Mouse (Mus musculus) left cerebral cortex, adult 8-10 months (tissue): ENCODE results near the gene Usp25. TPM values are rescaled to one million over a fixed set of nuclear protein-coding genes. Genes with fewer than 3 reads are reported as not detected.
A peak's percentile ranks its signal among the peaks of the same experiment; 100 is the strongest.

Source experiments
- DNase-seq, 2 experiments: peaks; one replicate each; pipeline ENCODE4 v3.0.0; 2022; ENCODE audit warnings: low spot score in 2 of 2
- total RNA-seq, 4 experiments: library from RNA; stranded (reverse); gene quantifications; 2 replicates each; pipeline ENCODE4 v1.2.4; 2022

Usp25 gene
- total RNA-seq, 4 experiments from 2014 or later: 29.8 to 33.0 (median 31.8) TPM

DNA sequence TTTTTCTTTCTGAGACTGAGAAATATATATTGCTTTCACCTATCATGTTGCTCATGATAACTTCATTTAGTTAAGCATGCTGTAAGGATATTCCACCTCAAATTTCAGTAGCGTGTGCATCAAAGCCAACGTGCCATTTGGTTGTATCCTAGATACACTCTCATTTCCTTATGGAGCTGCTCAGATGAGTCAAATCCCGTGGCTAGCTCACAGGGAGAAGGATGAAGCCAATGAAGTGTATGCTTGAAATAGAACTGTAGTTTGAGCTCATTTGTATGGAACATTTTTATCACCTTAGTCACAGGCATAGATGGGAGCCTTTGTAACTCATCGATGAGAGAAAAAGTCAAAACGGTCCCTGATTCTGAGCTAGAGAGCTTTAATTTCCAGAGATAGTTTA is 20.8 kb downstream of the Usp25 start:
- no peak for DNase-seq

DNA sequence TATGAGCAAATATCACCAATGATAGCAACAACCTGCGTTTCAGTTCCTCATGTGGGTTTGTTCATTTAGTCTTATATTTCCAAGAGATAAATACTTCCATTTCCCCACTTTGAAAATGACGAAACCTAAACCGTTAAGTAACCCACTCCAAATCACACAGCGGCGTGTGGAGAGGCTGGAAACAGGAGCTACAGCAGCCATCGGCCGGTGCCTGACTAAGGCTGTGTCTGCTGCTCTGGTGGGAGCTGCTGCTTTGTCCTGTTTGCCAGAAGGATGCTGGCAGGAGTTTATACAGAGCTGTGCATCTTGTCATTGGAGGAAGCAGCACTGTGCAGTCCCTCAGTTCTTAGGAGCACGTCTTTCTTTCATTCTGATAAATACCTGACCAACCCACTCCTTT is 21.2 kb downstream of the Usp25 start:
- DNase-seq: no peak

DNA sequence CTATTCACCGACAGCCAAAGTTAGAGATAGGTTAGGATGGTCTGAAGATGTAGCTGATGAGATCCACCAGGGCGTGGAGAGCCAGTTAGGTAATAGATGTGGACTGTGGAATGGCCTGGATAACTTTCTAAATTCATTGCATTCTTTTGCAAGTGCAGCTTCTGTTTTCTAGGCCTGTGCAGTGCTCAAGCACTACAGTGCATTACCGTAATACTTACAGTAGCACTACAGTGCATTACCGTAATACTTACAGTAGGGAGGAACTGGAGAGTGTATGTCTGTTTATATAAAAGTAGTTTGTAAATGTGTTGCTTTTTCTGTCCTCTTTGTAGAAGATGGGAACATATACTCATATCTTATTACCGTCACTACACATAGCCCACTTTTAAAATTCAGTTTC is 28.1 kb downstream of the Usp25 start:
- DNase-seq: no peak

DNA sequence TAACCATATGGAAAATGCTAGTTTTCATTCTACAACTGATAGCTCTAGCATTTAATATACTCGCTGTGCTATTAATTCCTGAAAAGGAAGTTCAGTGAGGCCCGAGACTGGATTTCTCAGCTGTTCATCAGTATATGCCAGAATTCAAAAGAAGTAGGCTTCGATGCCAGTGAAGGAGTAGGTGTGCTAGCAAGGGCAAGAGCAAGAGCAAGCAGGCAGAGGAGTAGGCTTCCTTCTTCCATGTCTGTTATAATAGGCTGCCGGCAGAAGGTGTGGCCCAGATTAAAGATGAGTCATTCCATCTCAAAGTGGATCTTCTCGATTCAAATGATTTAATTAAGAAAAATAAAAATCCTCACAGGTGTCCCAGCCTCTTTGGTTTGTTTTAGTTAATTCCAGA is 30.0 kb downstream of the Usp25 start:
- no peak for DNase-seq

DNA sequence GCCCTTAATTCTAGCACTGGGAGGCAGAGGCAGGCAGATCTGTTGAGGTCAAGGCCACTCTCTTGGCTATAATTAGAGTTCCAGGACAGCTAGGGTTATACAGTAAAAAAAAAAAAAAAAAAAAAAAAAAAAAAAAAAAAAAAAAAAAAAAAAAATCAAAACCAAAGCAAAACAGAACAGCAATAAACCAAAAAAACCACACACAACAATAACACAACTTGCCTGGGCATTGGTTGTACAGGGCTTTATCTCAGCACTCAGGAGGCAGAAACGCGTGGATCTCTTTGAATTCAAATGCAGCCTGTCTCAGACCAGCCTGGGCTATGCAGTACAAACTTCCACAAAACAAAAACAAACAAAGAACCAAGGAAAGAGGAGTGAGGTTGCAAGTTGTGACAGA is 40.7 kb downstream of the Usp25 start:
- no peak for DNase-seq

DNA sequence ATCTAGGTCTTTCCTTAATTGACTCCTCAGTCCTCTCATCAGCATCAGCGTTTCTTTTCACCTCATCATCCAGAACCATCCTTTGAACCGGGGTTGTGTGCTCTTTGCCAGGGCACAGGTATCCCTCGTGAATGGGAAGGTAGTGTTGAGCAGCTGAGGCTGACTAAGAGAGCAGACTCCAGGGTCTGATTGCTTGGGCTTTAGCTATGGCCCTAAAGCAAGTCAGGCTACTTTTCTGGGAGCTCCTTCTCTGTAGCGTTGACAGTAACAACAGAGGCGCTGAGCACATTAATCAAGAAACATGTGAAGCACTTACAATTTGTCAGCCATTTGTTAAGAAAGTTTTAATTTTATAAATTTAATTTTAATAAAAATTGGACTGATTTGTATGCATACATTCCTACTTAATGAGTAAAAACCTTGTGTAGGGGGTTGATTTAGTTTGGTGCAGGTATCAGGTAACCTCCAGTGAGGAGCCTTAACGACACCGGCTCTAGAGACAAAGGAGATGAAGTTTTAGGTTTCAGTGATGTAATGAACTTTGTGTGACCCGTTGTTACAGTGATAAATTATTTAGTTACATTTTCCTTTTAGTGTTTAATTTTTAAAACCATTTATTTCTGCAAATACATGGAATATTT is 42.1 kb downstream of the Usp25 start:
- no peak for DNase-seq

DNA sequence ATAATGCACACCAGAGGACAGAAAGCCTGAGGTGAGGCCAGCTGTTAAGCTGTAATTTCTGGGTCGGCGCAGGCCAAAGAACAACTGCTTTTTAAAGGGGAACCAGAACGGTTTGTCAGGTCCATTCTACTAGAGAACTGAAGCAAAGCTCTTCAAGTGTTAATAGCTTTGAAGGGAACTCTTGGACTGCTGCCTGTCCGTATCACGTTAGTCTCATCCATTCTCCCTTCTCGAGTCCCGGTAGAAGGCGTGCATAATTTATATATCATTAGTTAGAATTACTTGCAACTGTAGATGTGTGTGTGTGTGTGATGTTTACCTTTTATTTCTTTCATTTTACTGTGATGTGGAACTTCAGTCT is 42.6 kb downstream of the Usp25 start:
- DNase-seq: no peak

DNA sequence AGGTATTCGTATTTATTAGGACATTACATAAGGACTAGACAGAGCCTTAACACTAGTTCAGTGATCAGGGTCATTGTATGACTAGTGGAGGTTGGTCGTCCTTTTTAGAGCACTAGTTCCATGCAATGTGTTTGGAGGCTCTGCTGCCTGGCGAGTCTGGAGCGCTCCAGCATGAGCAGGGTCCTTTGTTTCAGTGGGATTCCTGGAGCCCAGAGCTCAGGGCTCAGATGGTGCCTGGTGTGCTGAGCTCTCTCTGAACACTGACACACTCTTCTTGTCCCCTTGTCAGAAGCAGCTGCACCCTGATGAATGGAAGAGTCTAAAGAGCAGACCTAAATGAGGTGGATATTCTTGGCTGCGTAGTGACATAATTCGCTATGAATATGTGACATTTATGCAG is 45.1 kb downstream of the Usp25 start:
- no peak for DNase-seq

DNA sequence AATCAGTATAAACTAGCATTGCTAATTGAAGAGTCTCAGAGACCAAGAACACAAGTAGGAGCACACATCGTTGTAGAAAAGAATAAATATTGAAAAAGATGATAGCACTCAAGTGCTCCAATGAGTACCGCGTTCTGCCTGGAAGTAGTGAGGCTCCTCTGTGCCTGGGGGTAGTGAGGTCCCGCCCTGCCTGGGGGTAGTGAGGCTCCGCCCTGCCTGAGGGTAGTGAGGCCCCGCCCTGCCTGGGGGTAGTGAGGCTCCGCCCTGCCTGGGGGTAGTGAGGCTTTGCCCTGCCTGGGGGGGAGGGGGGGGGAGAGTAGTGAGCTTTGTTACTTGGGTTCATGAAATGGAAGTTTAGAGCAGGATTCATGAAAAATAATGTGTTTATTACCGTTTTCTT is 46.7 kb downstream of the Usp25 start:
- DNase-seq: no peak

DNA sequence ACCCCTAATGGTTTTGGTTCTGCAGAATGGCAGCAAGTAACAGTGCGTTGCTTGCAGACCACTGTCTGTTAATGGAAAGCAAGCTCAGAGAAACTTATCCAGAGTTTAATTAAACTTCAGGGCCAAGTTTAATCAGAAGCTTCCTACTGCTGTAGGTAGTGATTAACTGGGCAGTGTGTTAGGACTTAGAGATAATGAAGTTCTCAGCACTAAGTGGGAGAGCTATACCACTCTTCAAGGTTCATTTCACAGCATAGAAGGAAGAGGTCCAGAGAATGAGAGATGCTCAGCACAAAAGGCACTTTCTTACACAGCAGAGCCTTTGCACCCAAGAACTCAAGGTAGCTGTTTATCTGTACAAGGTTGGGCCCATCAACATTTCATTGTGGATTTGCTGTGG is 50.4 kb downstream of the Usp25 start:
- DNase-seq: no peak

DNA sequence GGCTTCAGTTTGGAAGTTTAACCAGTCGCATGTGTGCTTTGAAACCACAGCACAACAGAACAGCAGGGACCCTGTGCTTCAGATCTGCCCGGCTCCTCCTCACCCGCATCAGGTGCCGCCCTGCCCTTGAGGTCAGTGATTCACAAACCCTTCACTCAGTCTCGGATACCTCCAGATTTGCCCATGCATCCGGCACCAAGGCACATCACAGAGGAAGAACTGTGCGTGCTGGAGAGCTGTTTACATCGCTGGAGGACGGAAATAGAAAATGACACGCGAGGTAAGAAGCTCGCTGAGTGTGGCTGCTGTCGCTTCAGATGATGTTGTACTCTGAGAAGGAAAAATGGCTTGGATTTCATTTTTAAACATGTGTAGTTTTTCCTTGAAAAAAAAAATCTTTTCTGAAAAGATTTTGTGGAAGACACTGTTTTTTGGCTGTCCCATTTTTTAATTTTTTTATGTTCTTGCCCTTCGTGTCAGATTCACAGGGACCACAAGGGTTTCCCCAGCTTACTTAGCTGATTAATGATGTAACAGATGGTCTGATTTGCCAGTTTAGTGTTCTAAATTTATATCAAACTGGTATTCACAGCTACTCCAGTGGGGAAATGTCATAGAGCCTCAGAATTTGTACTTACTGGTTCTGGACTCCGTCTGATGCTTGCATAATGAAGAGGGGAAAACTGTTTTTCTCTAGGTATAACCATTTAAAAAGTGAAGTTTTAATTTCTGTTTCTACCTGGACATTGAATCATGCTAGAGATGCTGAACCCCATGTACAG is 63.6 kb downstream of the Usp25 start:
- peak; percentile 25 to 31 for DNase-seq

DNA sequence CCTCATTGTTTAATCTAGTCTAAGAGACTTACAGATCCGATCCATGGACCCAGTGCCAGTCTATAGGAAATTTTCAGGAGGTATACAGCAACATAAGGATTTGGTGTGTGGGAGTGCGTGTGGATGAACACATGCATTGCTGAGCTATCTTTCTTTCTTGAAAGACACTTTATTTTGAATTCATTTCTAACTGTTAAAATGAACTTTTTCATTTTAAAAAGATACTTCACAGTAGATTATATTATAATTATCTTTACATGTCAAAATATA is 64.2 kb downstream of the Usp25 start:
- DNase-seq: peak in 1 of 2 experiments; percentile 33

DNA sequence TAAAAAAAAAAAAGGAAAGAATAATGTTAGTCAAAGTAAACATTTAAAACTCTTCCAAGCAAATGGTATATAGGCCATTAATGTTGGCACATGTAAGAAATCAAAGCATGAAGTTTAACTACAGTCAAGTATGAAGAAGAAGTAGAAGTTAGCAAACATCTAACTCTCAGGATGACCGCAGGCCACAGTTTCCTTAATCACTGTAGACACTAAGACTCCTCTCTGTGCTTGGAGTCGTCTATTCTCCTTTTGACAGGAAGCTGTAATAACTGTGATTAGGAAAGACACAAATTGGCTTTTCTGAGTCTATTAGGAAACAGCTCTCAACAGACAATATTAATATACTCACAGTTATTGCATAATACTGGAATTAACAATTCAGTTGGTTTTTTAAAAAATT is 70.6 kb downstream of the Usp25 start:
- DNase-seq: no peak

DNA sequence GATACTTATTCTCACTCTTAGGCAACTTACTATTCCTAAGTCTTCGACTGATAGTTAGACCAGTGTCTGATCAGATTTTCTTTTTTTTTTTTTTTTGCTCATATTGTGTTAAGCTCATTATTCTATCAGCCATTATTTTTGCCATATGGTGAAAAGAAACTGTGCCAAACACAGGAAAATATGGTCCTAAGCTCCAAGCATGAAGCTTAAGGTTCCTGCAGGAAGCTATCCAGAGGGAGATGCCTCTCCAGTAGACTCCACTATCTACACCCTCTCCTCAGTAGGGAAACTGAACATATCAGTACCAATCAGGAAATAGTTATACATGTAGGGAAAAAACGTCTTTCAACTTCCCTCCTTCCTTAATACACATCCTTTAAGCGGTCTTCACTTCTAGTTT is 76.3 kb downstream of the Usp25 start:
- DNase-seq: no peak

DNA sequence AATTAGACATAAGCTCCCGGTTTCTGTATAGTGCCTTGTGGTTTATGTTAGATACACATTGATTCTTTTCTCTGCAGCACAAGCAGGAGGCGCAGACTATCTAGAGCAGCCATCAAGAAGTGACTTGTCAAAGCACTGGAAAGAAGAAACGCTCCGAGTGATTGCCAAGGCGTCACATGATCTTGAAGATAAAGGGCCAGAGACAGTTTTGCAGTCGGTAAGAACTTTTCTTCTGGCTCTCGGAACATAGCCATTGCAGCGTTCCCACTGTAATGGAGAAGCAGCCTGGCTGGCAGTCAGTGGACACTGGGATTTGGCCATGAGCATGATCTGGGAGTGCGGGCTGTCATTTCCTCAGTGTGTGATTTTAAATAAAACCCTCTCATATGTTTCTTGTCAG is 80.0 kb downstream of the Usp25 start:
- no peak for DNase-seq

DNA sequence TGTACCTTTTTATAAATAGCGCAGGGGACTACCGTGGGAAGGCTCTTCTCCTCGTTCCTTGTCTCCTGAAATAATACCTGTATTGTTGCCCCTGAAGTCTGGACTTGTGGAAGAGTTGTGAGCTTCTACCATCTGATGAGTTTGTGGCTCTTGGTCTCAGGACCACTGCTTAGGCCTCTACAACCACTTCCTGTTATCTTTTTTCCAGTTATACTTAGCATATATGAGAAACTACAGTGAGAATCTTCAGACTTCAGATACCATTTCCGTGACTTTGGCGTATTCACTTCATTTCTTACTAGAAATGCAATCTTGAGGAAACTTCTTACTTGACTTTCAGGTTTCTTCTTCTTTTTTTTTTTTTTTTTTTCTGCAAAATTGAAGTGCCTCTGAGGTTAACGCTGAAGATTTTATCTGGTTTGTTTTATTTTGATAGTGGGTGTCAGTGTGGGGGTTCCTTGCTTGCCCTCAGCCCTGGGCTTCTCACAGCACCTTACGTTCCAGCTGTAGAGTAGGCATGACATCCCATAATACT is 81.6 kb downstream of the Usp25 start:
- DNase-seq: no peak

DNA sequence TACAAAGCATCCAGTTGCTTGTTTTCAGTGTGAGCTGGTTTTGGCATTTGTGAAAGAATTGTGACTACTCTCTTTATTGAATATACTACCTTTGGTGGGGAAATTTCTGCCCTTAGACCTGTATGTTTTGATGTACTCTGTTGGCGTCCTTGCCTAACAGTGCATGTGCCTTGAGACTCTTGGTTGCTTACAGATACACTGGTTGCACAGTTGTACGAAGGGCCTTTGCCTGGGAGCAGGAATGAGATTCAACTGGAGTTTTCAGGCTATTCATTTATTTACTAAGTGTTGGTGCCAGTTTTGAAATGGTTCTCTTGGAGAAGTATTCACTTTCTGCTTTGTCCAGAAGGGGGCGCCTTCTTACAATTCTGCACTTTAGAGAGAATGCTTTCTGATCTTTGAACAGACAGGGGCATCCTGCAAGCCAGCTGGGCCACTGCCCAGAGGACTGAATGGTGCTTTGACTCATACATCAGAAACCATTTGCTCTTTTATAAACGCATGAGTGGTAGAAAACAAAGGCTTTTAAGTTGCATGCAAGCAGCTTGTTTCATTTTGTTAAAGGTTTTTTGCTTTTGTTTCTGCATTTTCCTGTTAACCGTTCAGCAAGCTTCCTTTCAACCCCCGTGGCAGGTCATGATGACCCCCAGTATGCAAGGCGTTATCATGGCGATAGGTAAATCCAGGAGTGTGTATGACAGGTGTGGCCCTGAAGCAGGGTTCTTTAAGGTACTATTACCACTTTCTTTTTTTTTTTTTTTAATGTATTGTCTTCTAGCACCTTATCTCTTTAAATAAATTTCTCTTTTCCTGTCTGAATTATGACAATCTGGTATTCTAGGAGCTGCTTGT is 85.7 kb downstream of the Usp25 start:
- peak; percentile 34 to 84 for DNase-seq

DNA sequence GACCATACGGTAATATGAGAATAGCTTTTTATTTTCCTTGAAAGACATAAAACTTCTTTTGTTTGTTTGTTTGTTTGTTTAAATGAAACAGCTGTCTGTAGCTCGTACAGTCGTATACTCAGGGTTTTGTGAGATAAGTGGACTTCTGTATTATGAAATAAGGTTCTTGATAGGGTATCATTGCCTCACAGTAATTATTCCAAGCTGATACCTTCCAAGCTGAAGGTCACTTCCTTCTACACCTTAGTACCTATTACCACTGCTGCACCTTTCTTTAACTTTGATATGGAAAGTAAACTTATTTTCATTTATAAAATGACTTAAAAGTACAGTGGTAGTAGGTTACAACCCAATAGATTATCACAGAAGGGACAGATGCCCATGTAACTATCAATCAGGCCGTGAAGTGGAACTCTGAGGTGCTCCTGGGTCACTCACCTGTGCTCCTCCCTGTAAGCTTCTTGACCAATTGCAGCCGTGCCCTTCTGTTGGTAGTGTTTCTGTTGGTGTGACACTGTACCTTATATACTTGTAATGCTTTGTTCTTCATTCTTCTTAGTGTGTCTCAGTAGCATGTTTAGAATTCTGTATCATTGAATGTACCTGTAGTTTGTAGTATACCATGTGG is 90.2 kb downstream of the Usp25 start:
- DNase-seq: no peak

DNA sequence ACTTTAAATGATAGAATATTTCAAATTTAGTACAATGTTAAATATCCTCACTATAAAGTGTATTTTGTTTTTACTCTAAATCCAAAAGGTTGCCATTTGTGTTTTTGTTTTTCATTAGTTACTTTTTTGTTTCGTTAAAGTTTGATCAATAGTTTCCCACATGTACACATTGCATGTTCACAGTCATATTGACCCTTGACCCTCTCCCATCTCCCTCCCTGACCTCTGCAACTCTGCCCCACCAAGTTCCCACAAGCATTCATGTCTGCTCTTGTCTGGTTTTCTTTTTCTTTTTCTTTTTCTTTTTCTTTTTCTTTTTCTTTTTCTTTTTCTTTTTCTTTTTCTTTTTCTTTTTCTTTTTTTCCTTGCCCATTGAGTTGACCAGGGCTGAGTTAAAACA is 97.8 kb downstream of the Usp25 start:
- DNase-seq: no peak

DNA sequence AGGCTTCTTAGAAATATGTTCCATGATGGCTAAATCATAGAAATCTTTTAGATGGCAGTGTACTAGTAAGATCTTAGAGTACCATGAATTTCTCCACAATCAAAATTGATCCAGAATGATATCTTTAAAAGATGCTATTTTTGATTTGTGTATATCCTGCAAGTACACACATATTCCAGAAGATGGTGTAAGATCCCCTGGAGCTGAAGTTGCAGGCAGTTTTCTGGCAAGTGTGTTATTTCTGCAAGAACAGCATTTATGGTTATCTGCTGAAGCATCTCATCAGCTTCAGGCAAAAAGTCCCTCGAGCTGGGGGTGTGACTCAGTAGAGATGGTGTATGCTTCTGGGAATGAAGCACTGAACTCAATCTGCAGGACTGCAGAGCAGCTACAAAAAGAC is 112.4 kb downstream of the Usp25 start:
- DNase-seq: no peak

DNA sequence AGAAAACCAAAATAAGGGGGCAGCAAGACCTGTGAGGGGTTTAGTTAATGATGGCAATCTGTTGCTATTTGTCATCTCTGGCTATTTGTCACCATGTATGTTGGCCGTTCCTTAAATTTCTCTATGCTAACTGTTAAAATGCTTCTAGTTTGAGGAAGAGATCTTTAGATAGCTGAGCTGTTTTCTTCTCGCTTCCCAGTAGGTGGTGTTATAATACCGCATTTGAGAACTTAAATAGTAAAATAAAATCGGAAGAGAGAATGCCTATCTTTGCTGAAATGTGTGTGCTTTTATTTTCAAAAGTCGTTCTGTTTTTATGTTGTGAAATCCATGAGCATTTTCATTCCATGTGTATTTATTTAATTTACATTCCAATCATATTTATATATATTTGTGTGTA is 115.2 kb downstream of the Usp25 start:
- DNase-seq: no peak

DNA sequence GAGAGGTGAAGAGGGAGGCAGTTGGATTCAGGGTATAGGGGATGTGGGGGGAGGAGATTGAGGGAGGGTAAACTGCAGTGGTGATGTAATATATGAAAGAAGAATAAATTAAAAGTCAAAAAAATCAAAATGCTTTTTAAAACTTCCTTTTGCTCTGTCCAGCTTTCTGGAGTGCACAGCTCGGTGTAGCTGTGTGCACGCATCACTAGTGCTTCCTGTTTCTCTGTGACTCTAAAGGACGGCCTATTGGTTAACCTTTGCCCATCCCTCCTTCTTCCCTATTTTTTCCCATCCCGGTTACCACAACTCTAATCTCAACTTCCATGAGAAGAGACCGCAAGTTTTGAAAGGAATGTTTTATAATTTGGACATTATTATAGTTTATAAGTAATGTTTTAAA is 119.5 kb downstream of the Usp25 start:
- DNase-seq: no peak
